Mouse (Mus musculus) forebrain, embryonic 16.5 days (tissue): ENCODE measurements around the gene Unkl. TPM values are rescaled to one million over a fixed set of nuclear protein-coding genes. Genes with fewer than 3 reads are reported as not detected.
A peak's percentile ranks its signal among the peaks of the same experiment; 100 is the strongest.
"Not testable (repeated sequence)": the region's sequence is repeated elsewhere in the genome, so short reads cannot be mapped to it uniquely, and the experiment has no call there.

ENCODE experiments used
- ATAC-seq: fragments of 200-750 bp; cut with Nextera tagmentation; 2 replicates; pipeline ENCODE4 v1.8.0; 2017; ENCODE audit warnings: mild to moderate bottlenecking, moderate library complexity
- H3K27ac ChIP-seq: fragments of 300-500 bp; sonication (generic); 2 replicates; pipeline ENCODE4 v1.5.1; 2014; ENCODE audit warnings: low read length, control low read depth
- H3K27me3 ChIP-seq: fragments of 300-500 bp; sonication (generic); replicated peaks from 2 replicates; pipeline ENCODE4 v1.6.1; 2014; ENCODE audit warnings: low read length; ENCODE audit not compliant: control insufficient read depth, insufficient read depth
- H3K36me3 ChIP-seq: fragments of 300-500 bp; sonication (generic); 2 replicates; pipeline ENCODE4 v1.6.1; 2014; ENCODE audit not compliant: control insufficient read depth, insufficient read depth
- H3K4me1 ChIP-seq: fragments of 300-500 bp; sonication (generic); replicated peaks from 2 replicates; pipeline ENCODE4 v1.6.1; 2014; ENCODE audit warnings: low read length; ENCODE audit not compliant: control insufficient read depth, insufficient read depth
- H3K4me2 ChIP-seq: fragments of 300-500 bp; sonication (generic); 2 replicates; pipeline ENCODE4 v1.6.1; 2014; ENCODE audit warnings: mild to moderate bottlenecking, low read length, control low read depth
- H3K4me3 ChIP-seq: fragments of 300-500 bp; sonication (generic); replicated peaks from 2 replicates; pipeline ENCODE4 v1.5.1; 2014; ENCODE audit warnings: mild to moderate bottlenecking, low read length, control low read depth
- H3K9ac ChIP-seq: fragments of 300-500 bp; sonication (generic); replicated peaks from 2 replicates; pipeline ENCODE4 v1.6.1; 2014; ENCODE audit warnings: low read depth, low read length, control low read depth
- H3K9me3 ChIP-seq: fragments of 300-500 bp; sonication (generic); 2 replicates; pipeline ENCODE4 v1.6.1; 2016; ENCODE audit warnings: low read length; ENCODE audit not compliant: control insufficient read depth
- WGBS: fragments of 180-500 bp; shearing (Covaris S2); extraction: QIAGEN DNeasy Blood & Tissue Kit; methylation state at CpG from one replicate; pipeline ENCODE4 v1.1.7; 2014; 5-methylcytosine and 5-hydroxymethylcytosine counted together
- polyA plus RNA-seq: library from polyadenylated mRNA; unstranded; fragments of >200 nt; fragmentation: Nextera tagmentation; extraction: Ambion mirVana; gene quantifications from 2 replicates; pipeline ENCODE4 v1.2.1, GENCODE M21; 2015

Gene Unkl
- polyA plus RNA-seq, 1 experiment from 2014 or later, result 15.2 TPM

GRCm38 (mm10) chr17:25211705-25212104 lies 23.5 kb downstream of the Unkl start:
- Histone ChIP-seq H3K36me3 (peaks cover 43% of the 10 kb centered on the region), H3K27ac (no peak overlapping the region), H3K9me3 (no peaks in the 10 kb centered on the region), H3K9ac (no peak overlapping the region), H3K4me2 (no peak overlapping the region), H3K4me1 (no peaks in the 10 kb centered on the region), H3K27me3 (no peaks in the 10 kb centered on the region), H3K4me3 (no peak overlapping the region)
- no peak for ATAC-seq
- WGBS, result 90% methylated on average over 4 of the region's 4 CpGs

DNA sequence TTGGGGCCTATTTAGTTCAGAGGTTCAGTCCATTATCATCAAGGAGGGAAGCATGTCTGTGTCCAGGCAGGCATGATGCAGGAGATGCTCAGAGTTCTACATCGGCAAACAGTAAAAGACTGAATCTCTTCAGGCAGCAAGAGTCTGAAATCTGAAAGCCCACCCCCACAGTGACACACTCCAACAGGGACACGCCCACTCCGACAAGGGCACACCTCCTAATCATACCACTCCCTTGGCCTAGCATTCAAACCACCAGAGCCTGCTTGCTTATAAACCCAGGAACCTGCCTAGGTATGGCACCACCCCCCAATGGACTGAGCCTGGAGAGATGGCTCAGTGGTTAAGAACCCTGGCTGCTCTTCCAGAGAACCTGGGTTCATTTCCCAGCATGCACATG lies 27.2 kb downstream of the Unkl start:
- Histone ChIP-seq H3K4me1 (no peaks in the 10 kb centered on the region), H3K36me3 (peaks cover 27% of the 10 kb centered on the region), H3K9me3 (no peaks in the 10 kb centered on the region), H3K27me3 (no peaks in the 10 kb centered on the region), H3K4me2 (no peak overlapping the region), H3K4me3 (no peak overlapping the region), H3K27ac (no peak overlapping the region), H3K9ac (no peak overlapping the region)
- 96% methylated on average over 3 of the region's 3 CpGs for WGBS
- no peak for ATAC-seq

DNA sequence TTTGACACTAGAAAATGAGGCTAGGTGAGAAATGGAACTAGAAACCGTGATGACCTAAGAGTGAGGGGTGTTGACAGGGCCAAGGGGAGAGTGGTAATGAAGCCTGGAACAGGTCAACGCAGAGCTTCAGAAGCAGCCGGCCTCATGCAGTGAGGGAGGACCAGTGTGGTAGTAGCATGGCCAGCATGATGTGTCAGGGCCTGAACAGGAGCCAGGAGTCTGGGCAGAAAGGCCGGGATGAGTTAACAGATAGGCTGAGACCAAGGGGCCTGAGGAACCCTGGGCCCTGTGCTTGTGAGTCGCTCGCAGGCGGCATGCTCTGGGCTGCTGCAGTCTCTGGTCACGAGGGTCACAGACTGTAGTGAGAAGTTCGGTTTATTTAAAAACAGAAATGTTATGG lies 30.8 kb downstream of the Unkl start:
- Histone ChIP-seq H3K9ac (no peak overlapping the region), H3K4me1 (peaks cover 7% of the 10 kb centered on the region; the same call in 1 of the 2 replicates), H3K27me3 (no peaks in the 10 kb centered on the region), H3K27ac (no peak overlapping the region), H3K9me3 (no peaks in the 10 kb centered on the region), H3K4me3 (no peak overlapping the region), H3K4me2 (no peak overlapping the region), H3K36me3 (peaks cover 10% of the 10 kb centered on the region; the same call in 1 of the 2 replicates)
- WGBS, result 91% methylated on average over 9 of the region's 9 CpGs
- no peak for ATAC-seq

GRCm38 (mm10) chr17:25219492-25220295 lies 31.5 kb downstream of the Unkl start:
- Histone ChIP-seq H3K4me2 (no peak overlapping the region), H3K27me3 (no peaks in the 10 kb centered on the region), H3K27ac (no peak overlapping the region), H3K4me1 (peaks cover 7% of the 10 kb centered on the region; the same call in 1 of the 2 replicates), H3K36me3 (peaks cover 8% of the 10 kb centered on the region; the same call in 1 of the 2 replicates), H3K9me3 (no peaks in the 10 kb centered on the region), H3K9ac (no peak overlapping the region), H3K4me3 (no peak overlapping the region)
- ATAC-seq, result no peak
- 94% methylated on average over 15 of the region's 15 CpGs for WGBS

DNA sequence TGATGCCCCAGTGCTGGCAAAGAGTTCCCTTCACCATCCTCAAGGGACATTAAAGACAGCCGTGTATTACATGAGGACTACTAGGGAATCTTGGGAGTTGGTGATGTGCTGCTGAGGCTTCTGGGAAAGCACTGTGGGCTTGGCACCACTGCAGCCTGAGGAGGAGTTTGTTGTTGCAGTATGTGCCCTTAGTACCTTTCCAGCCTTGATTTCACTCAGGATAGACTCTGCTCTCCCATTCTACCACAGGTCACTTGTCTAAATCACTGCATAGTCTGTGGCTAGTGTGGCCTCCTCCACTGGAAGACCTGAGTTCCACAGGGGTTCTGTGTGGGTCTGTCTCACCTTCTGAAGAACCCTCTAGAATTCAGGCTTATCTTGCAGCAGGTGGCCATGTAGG lies 32.5 kb downstream of the Unkl start:
- 80% methylated on average over 1 of the region's 1 CpGs for WGBS
- H3K4me3 ChIP-seq, result no peak overlapping the region
- no peaks in the 10 kb centered on the region for H3K9me3 ChIP-seq
- H3K4me2 ChIP-seq, result no peak overlapping the region
- no peaks in the 10 kb centered on the region for H3K27me3 ChIP-seq
- ATAC-seq, result no peak
- no peak overlapping the region for H3K27ac ChIP-seq
- peaks cover 7% of the 10 kb centered on the region; the same call in 1 of the 2 replicates for H3K4me1 ChIP-seq
- peaks cover 3% of the 10 kb centered on the region for H3K36me3 ChIP-seq
- H3K9ac ChIP-seq, result no peak overlapping the region

DNA sequence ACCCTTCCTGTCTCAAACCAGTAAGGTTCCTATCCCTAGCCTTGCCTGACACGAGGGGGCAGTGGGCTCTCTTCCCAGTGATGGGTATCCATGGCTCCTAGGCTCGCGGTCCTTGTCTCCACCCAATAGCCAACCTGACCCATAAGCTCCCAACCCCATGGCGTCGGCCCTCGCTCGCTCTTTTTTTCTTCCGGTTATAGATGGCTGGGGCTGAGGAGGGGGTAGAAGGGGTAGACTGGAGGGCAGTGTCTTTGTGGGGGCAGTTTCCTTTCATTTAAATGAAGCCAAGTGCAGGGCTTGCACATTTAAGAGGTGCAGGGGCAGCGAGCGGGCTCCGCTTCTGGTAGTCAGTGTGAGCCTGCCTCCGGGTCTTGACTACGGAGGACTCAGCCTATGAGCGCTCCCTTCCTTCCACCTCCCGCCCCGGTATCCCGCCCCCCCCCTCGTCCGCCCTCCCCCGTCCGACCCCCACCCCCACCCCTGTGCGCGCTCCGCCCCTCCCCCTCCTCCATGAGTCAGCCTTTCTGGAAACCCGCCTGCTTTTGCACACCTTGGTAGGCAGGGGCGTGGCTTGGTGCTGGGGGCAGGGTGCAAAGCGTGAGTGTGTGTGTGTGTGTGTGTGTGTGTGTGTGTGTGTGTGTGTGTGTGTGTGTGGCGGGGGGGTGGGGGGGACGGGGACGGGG lies 33.8 kb downstream of the Unkl start:
- Histone ChIP-seq H3K27ac (no peak overlapping the region), H3K9ac (no peak overlapping the region), H3K36me3 (peaks cover 3% of the 10 kb centered on the region), H3K4me2 (peak overlapping the region; percentile 39), H3K9me3 (no peaks in the 10 kb centered on the region), H3K4me3 (peak overlapping the region; percentile 23), H3K4me1 (peaks cover 7% of the 10 kb centered on the region; the same call in 1 of the 2 replicates), H3K27me3 (no peaks in the 10 kb centered on the region)
- peak; percentile 80 for ATAC-seq
- WGBS, result 1% methylated on average over 14 of the region's 30 CpGs

- Histone ChIP-seq H3K4me2 (peak overlapping the region; percentile 39), H3K4me3 (peak overlapping the region; percentile 4; the same call in 1 of the 2 replicates)
- ATAC-seq, result peak; percentile 95
- not testable (repeated sequence) for H3K27me3 ChIP-seq, H3K4me1 ChIP-seq, H3K9ac ChIP-seq, H3K36me3 ChIP-seq, H3K27ac ChIP-seq, H3K9me3 ChIP-seq
- WGBS, result 9% methylated on average over 17 of the region's 28 CpGs
These were observed 34.3 kb downstream of the Unkl start for GRCm38 (mm10) chr17:25222504-25222940.

- H3K9me3 ChIP-seq, result no peaks in the 10 kb centered on the region
- H3K27ac ChIP-seq, result no peak overlapping the region
- ATAC-seq, result no peak
- no peak overlapping the region for H3K9ac ChIP-seq
- H3K4me1 ChIP-seq, result peaks cover 7% of the 10 kb centered on the region; the same call in 1 of the 2 replicates
- H3K27me3 ChIP-seq, result no peaks in the 10 kb centered on the region
- peak overlapping the region; percentile 31 for H3K4me2 ChIP-seq
- H3K36me3 ChIP-seq, result peaks cover 3% of the 10 kb centered on the region
- no peak overlapping the region; the same call in 1 of the 2 replicates for H3K4me3 ChIP-seq
- 25% methylated on average over 6 of the region's 6 CpGs for WGBS
These were observed 34.9 kb downstream of the Unkl start for GRCm38 (mm10) chr17:25222951-25223601.
